Mouse (Mus musculus) CD4-positive, CD25-positive, alpha-beta regulatory T cell, adult 4 months (primary cell): ENCODE measurements around the gene Lrfn1. TPM values are rescaled to one million over a fixed set of nuclear protein-coding genes. Genes with fewer than 3 reads are reported as not detected.

Source experiments
- ATAC-seq: one replicate; pipeline ENCODE4 v1.8.0; 2017
- polyA plus RNA-seq, 2 experiments: library from polyadenylated mRNA; unstranded; fragments of 100-300 nt; shearing (Covaris generic); gene quantifications; one replicate each; pipeline ENCODE4 v1.2.1; 2017

Gene Lrfn1
- polyA plus RNA-seq, 2 experiments from 2014 or later, result not detected

GRCm38 (mm10) chr7:28511441-28511840, 59.7 kb downstream of the Lrfn1 start:
- no peak for ATAC-seq

Other genes starting within 250 kb of the Lrfn1 start
- under 1 TPM in 1 of 2 experiments, not detected in 1; 0.62 TPM for gene Eid2, start 184.1 kb upstream of the Lrfn1 start, polyA plus RNA-seq
- 1 to 10 TPM in 1 of 2 experiments, under 1 TPM in 1; 0.94 to 1.8 TPM for gene Eid2b, start 174.2 kb upstream of the Lrfn1 start, polyA plus RNA-seq
- not detected for gene Selenov, start 160.8 kb upstream of the Lrfn1 start, polyA plus RNA-seq
- gene Dll3, start 149.7 kb upstream of the Lrfn1 start, polyA plus RNA-seq, result not detected
- 10 to 100 TPM; 35.3 to 36.3 TPM for gene Timm50, start 139.9 kb upstream of the Lrfn1 start, polyA plus RNA-seq
- gene Supt5, start 113.2 kb upstream of the Lrfn1 start, polyA plus RNA-seq, result 100 to 1,000 TPM; 121 to 229 TPM
- 1,000 to 10,000 TPM; 1,259 to 1,457 TPM for gene Rps16, start 101.3 kb upstream of the Lrfn1 start, polyA plus RNA-seq
- gene Plekhg2, start 79.4 kb upstream of the Lrfn1 start, polyA plus RNA-seq, result 100 to 1,000 TPM in 1 of 2 experiments, 10 to 100 TPM in 1; 65.5 to 110 TPM
- 100 to 1,000 TPM; 156 to 341 TPM for gene Zfp36, start 71.7 kb upstream of the Lrfn1 start, polyA plus RNA-seq
- 10 to 100 TPM; 25.8 to 27.5 TPM for gene Med29, start 59.3 kb upstream of the Lrfn1 start, polyA plus RNA-seq
- gene Paf1, start 59.0 kb upstream of the Lrfn1 start, polyA plus RNA-seq, result 10 to 100 TPM; 55.6 to 71.0 TPM
- gene Gmfg, start 14.5 kb upstream of the Lrfn1 start, polyA plus RNA-seq, result 100 to 1,000 TPM; 406 to 454 TPM
- not detected for gene Ifnl2, start 58.5 kb downstream of the Lrfn1 start, polyA plus RNA-seq
- not detected for gene Ifnl3, start 70.9 kb downstream of the Lrfn1 start, polyA plus RNA-seq
- gene Sycn, start 88.9 kb downstream of the Lrfn1 start, polyA plus RNA-seq, result not detected
- not detected for gene Nccrp1, start 95.3 kb downstream of the Lrfn1 start, polyA plus RNA-seq
- 1 to 10 TPM; 7.4 to 7.5 TPM for gene Samd4b, start 146.2 kb downstream of the Lrfn1 start, polyA plus RNA-seq
- 1 to 10 TPM; 1.9 to 2.1 TPM for gene Pak4, start 146.2 kb downstream of the Lrfn1 start, polyA plus RNA-seq
- not detected for gene Acp7, start 179.4 kb downstream of the Lrfn1 start, polyA plus RNA-seq
- 1 to 10 TPM; 1.6 to 2.2 TPM for gene Fbxo27, start 240.9 kb downstream of the Lrfn1 start, polyA plus RNA-seq